Mouse (Mus musculus): Measurements from ENCODE around the gene Taok1.

DNA sequence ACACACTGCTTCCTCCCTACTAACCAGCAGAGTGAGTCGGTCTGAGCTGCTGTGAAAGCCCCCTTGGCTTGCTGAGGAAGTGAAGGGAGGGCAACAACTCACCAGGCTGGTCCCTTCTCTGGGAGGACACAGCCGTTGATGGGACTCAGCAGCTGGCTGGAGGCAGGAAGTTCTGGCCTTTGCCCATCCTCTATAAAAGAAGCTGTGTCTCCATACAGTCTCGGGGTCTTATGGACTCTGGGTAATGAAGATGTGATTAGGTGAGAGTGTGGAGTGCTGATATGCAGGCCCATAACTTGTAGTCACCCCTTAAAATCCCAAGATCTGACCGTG is 113.3 kb downstream of the Taok1 start:
- no peak for TF ChIP-seq GATA1 (IDR thresholded peaks at IDR 0.05; ENCODE audit: low read length)
- TF ChIP-seq TAL1 (IDR thresholded peaks at IDR 0.05; ENCODE audit: low read length) = no peak
